7 mouse cellular contexts compared by ENCODE assay signal in the genomic region with DNA sequence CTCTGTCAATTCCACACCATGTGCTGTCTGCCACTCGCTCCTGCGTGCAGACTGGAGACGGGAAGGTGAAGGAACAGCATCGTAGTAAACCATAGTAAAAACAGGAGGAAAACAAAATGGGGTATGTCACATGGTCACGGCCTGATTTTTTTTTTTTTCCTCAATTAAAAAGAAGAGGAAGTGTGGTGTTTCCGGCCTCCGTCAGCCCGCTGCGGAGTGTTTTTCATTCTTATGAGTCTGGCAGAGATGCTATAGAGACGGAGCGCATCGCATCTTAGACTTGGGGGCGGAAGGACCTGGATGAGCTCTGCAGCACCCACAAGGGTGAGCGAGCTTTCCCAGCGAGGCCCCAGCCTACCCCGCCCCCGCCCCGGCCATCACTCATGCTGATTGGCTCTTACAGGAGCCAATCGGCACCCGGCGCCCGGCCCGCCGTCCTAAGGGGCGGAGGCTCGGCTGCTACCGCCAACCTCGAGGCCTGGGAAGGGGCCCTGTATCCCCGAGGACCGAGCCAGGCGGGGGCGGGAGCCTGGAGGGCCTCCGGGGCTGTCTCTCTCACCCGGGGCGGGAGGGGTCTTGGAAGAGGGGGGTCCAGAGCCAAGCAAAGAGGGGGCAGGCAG. TPM values are rescaled to one million over a fixed set of nuclear protein-coding genes. Genes with fewer than 3 reads are reported as not detected.
DNase-seq lines count a peak whose midpoint lies in the region; ATAC-seq and TF ChIP-seq lines count a peak whose summit lies in the region.

No protein-coding gene starts in this region.

- peak overlapping the region; percentile 70 for H3K27ac ChIP-seq in bone marrow, adult 2 months (ENCODE audit: control insufficient read depth, insufficient read depth, low read depth, low read length, poor library complexity)
- peak overlapping the region; percentile 96 for H3K27ac ChIP-seq in embryonic facial prominence, embryonic 13.5 days
- H3K27ac ChIP-seq in heart, adult 2 months, result peak overlapping the region; percentile 82
- H3K27ac ChIP-seq in limb, embryonic 14.5 days (replicated peaks; ENCODE audit: low read depth, low read length), result peak overlapping the region; percentile 86
- H3K27ac ChIP-seq in midbrain, embryonic 16.5 days (ENCODE audit: low read length), result peak overlapping the region; percentile 97
- H3K27ac ChIP-seq in spleen, adult 2 months (ENCODE audit: insufficient read depth, low read length), result peak overlapping the region; percentile 69

- H3K79me2 ChIP-seq in heart, adult 2 months (replicated peaks; ENCODE audit: control insufficient read depth, insufficient read depth, low read length), result peaks cover 4% of the 10 kb centered on the region; the same call in 1 of the 2 replicates

- peaks cover 25% of the 10 kb centered on the region for H3K36me3 ChIP-seq in embryonic facial prominence, embryonic 13.5 days
- peaks cover 22% of the 10 kb centered on the region for H3K36me3 ChIP-seq in heart, adult 2 months (ENCODE audit: control insufficient read depth, insufficient read depth, low read length)
- peaks cover 20% of the 10 kb centered on the region for H3K36me3 ChIP-seq in limb, embryonic 14.5 days (ENCODE audit: control insufficient read depth, insufficient read depth, low read length)
- peaks cover 4% of the 10 kb centered on the region for H3K36me3 ChIP-seq in midbrain, embryonic 16.5 days (ENCODE audit: control insufficient read depth, insufficient read depth, low read length)
- H3K36me3 ChIP-seq in spleen, adult 2 months (ENCODE audit: control insufficient read depth, insufficient read depth, low read length), result no peaks in the 10 kb centered on the region

- peaks cover 3% of the 10 kb centered on the region for H3K4me1 ChIP-seq in bone marrow, adult 2 months (ENCODE audit: control insufficient read depth, insufficient read depth, low read length)
- peaks cover 38% of the 10 kb centered on the region for H3K4me1 ChIP-seq in embryonic facial prominence, embryonic 13.5 days
- H3K4me1 ChIP-seq in heart, adult 2 months (ENCODE audit: control insufficient read depth, insufficient read depth, low read length), result peaks cover 11% of the 10 kb centered on the region
- peaks cover 30% of the 10 kb centered on the region for H3K4me1 ChIP-seq in limb, embryonic 14.5 days (ENCODE audit: control insufficient read depth, insufficient read depth, low read length)
- peaks cover 40% of the 10 kb centered on the region for H3K4me1 ChIP-seq in midbrain, embryonic 16.5 days (ENCODE audit: control insufficient read depth, insufficient read depth, low read length)
- peaks cover 2% of the 10 kb centered on the region for H3K4me1 ChIP-seq in spleen, adult 2 months (ENCODE audit: control insufficient read depth, insufficient read depth, insufficient read length)

- H3K4me2 ChIP-seq in embryonic facial prominence, embryonic 13.5 days, result peak overlapping the region; percentile 82
- peak overlapping the region; percentile 88 for H3K4me2 ChIP-seq in limb, embryonic 14.5 days (replicated peaks; ENCODE audit: low read depth, low read length, severe bottlenecking)
- peak overlapping the region; percentile 76 for H3K4me2 ChIP-seq in midbrain, embryonic 16.5 days (ENCODE audit: low read length)

- ATAC-seq in embryonic facial prominence, embryonic 13.5 days (ENCODE audit: insufficient number of reproducible peaks, insufficient read depth, low FRiP score, low TSS enrichment, low read depth), result peak; percentile 96
- peak; percentile 94 for ATAC-seq in limb, embryonic 14.5 days (ENCODE audit: low FRiP score, low read depth)
- ATAC-seq in midbrain, embryonic 16.5 days, result peak; percentile 98

- intact Hi-C loops in heart, adult 2 months (cut with DNase I), result loop anchor here (2.0 to 10.0 kb wide), 3 partner anchors 41 to 268 kb away; no protein-coding TSS in a partner anchor

- peak overlapping the region; percentile 79 for H3K9ac ChIP-seq in embryonic facial prominence, embryonic 13.5 days
- peak overlapping the region; percentile 75 for H3K9ac ChIP-seq in heart, adult 2 months (ENCODE audit: low read depth, low read length)
- peak overlapping the region; percentile 72 for H3K9ac ChIP-seq in limb, embryonic 14.5 days (ENCODE audit: low read depth, low read length, severe bottlenecking)
- peak overlapping the region; percentile 83 for H3K9ac ChIP-seq in midbrain, embryonic 16.5 days (ENCODE audit: low read depth, low read length)

- peak; percentile 92 to 94 for DNase-seq in heart, adult 2 months
- peak; percentile 81 to 87 for DNase-seq in kidney, adult 8-10 months
- peak; percentile 94 for DNase-seq in limb, embryonic 14.5 days (ENCODE audit: low spot score)
- DNase-seq in spleen, adult 2 months (ENCODE audit: low read depth in 1 of 2, low spot score in 2 of 2), result peak; percentile 72 to 77

- H3K9me3 ChIP-seq in embryonic facial prominence, embryonic 13.5 days, result no peaks in the 10 kb centered on the region
- no peaks in the 10 kb centered on the region for H3K9me3 ChIP-seq in limb, embryonic 14.5 days (ENCODE audit: control insufficient read depth, low read length)
- H3K9me3 ChIP-seq in midbrain, embryonic 16.5 days (replicated peaks; ENCODE audit: control insufficient read depth, low read length, poor library complexity, severe bottlenecking), result no peaks in the 10 kb centered on the region

- no peak for TF ChIP-seq CTCF in bone marrow, adult 2 months (IDR thresholded peaks at IDR 0.05; ENCODE audit: control insufficient read depth, insufficient read depth, low read length)
- TF ChIP-seq CTCF in heart, adult 2 months (IDR thresholded peaks at IDR 0.05), result no peak
- TF ChIP-seq CTCF in spleen, adult 2 months (IDR thresholded peaks at IDR 0.05; ENCODE audit: extremely low read depth, insufficient read depth, insufficient read length, insufficient replicate concordance), result no peak

- H3K27me3 ChIP-seq in embryonic facial prominence, embryonic 13.5 days, result no peaks in the 10 kb centered on the region
- no peaks in the 10 kb centered on the region for H3K27me3 ChIP-seq in heart, adult 2 months (ENCODE audit: control insufficient read depth, insufficient read depth, low read length)
- no peaks in the 10 kb centered on the region for H3K27me3 ChIP-seq in limb, embryonic 14.5 days (ENCODE audit: control insufficient read depth, insufficient read depth, low read length)
- no peaks in the 10 kb centered on the region for H3K27me3 ChIP-seq in midbrain, embryonic 16.5 days (ENCODE audit: control insufficient read depth, insufficient read depth, low read depth, low read length)
- no peaks in the 10 kb centered on the region for H3K27me3 ChIP-seq in spleen, adult 2 months (ENCODE audit: control insufficient read depth, insufficient read depth, low read length)

- peak; percentile 22; the same call in 1 of the 2 replicates for TF ChIP-seq POLR2A in bone marrow, adult 2 months (IDR thresholded peaks at IDR 0.05; ENCODE audit: borderline replicate concordance, control insufficient read depth, low read depth, low read length)
- peak; percentile 80 for TF ChIP-seq POLR2A in heart, adult 2 months (IDR thresholded peaks at IDR 0.05; ENCODE audit: insufficient read depth, low read depth, low read length)
- peak; percentile 62; the same call in 1 of the 2 replicates for TF ChIP-seq POLR2A in limb, embryonic 14.5 days (IDR thresholded peaks at IDR 0.05; ENCODE audit: borderline replicate concordance, extremely low read depth, insufficient read depth, insufficient read length)
- TF ChIP-seq POLR2A in spleen, adult 2 months (IDR thresholded peaks at IDR 0.05; ENCODE audit: low read depth, low read length), result peak; percentile 24; the same call in 1 of the 2 replicates

- H3K4me3 ChIP-seq in bone marrow, adult 2 months (replicated peaks; ENCODE audit: control insufficient read depth, low read depth, low read length), result peak overlapping the region; percentile 63
- H3K4me3 ChIP-seq in embryonic facial prominence, embryonic 13.5 days, result peak overlapping the region; percentile 71
- peak overlapping the region; percentile 55 for H3K4me3 ChIP-seq in heart, adult 2 months
- peak overlapping the region; percentile 56 for H3K4me3 ChIP-seq in limb, embryonic 14.5 days (replicated peaks; ENCODE audit: low read length)
- H3K4me3 ChIP-seq in midbrain, embryonic 16.5 days (ENCODE audit: low read depth, low read length), result peak overlapping the region; percentile 56
- H3K4me3 ChIP-seq in spleen, adult 2 months (ENCODE audit: extremely low read depth, insufficient read depth, insufficient read length), result peak overlapping the region; percentile 70

- WGBS in bone marrow, adult 2 months, result 1% methylated on average over 34 of the region's 35 CpGs
- under 1% methylated on average over 35 of the region's 35 CpGs for WGBS in embryonic facial prominence, embryonic 13.5 days
- WGBS in heart, adult 2 months, result 1% methylated on average over 35 of the region's 35 CpGs
- WGBS in limb, embryonic 14.5 days, result under 1% methylated on average over 31 of the region's 35 CpGs
- 2% methylated on average over 31 of the region's 35 CpGs for WGBS in midbrain, embryonic 16.5 days
- 1% methylated on average over 35 of the region's 35 CpGs for WGBS in spleen, adult 2 months

- TF ChIP-seq EP300 in heart, adult 2 months (IDR thresholded peaks at IDR 0.05; ENCODE audit: insufficient read depth, low read depth, low read length), result peak; percentile 42; the same call in 1 of the 2 replicates

RNA-seq across cellular contexts. Expression of a gene that starts 8.1 kb away (rescaled TPM):
- 1.7 and 1.9 TPM in 2 replicates for polyA plus RNA-seq in bone marrow, adult 2 months (2011; ENCODE audit: insufficient read depth, insufficient read length, low replicate concordance, missing spikeins)
- 9.2 and 9.5 TPM in 2 replicates for polyA plus RNA-seq in embryonic facial prominence, embryonic 13.5 days (2015; fragmentation: Nextera tagmentation; extraction: Ambion mirVana)
- total RNA-seq in heart, adult 2 months (2021), result 10 to 100 TPM; 39.9 to 50.0 TPM
- 10.5 and 15.4 TPM in 2 replicates for polyA plus RNA-seq in heart, adult 2 months (2012; rRNA removed)
- polyA plus RNA-seq in limb, embryonic 14.5 days (2012; rRNA removed), result 19.7 and 26.1 TPM in 2 replicates
- 11.8 and 13.8 TPM in 2 replicates for polyA plus RNA-seq in limb, embryonic 14.5 days (2014; fragmentation: Nextera tagmentation; extraction: Ambion mirVana)
- polyA plus RNA-seq in midbrain, embryonic 16.5 days (2015; fragmentation: Nextera tagmentation; extraction: Ambion mirVana), result 7.9 and 8.9 TPM in 2 replicates
- 1.3 and 1.7 TPM in 2 replicates for polyA plus RNA-seq in spleen, adult 2 months (2012; rRNA removed)

RNA-seq across cellular contexts. Expression of a gene that starts 33.1 kb away (rescaled TPM):
- polyA plus RNA-seq in bone marrow, adult 2 months (2011; ENCODE audit: insufficient read depth, insufficient read length, low replicate concordance, missing spikeins), result 2.7 and 4.6 TPM in 2 replicates
- 6.3 and 7.6 TPM in 2 replicates for polyA plus RNA-seq in embryonic facial prominence, embryonic 13.5 days (2015; fragmentation: Nextera tagmentation; extraction: Ambion mirVana)
- 10 to 100 TPM; 11.2 to 11.3 TPM for total RNA-seq in heart, adult 2 months (2021)
- 10.7 and 14.0 TPM in 2 replicates for polyA plus RNA-seq in heart, adult 2 months (2012; rRNA removed)
- polyA plus RNA-seq in limb, embryonic 14.5 days (2012; rRNA removed), result 7.2 and 8.7 TPM in 2 replicates
- polyA plus RNA-seq in limb, embryonic 14.5 days (2014; fragmentation: Nextera tagmentation; extraction: Ambion mirVana), result 6.1 and 7.0 TPM in 2 replicates
- 3.8 and 4.5 TPM in 2 replicates for polyA plus RNA-seq in midbrain, embryonic 16.5 days (2015; fragmentation: Nextera tagmentation; extraction: Ambion mirVana)
- polyA plus RNA-seq in spleen, adult 2 months (2012; rRNA removed), result 6.3 and 7.4 TPM in 2 replicates

RNA-seq across cellular contexts. Expression of a gene that starts 50.2 kb away (rescaled TPM):
- not detected in 2 replicates for polyA plus RNA-seq in bone marrow, adult 2 months (2011; ENCODE audit: insufficient read depth, insufficient read length, low replicate concordance, missing spikeins)
- polyA plus RNA-seq in embryonic facial prominence, embryonic 13.5 days (2015; fragmentation: Nextera tagmentation; extraction: Ambion mirVana), result 25.5 and 29.0 TPM in 2 replicates
- not detected for total RNA-seq in heart, adult 2 months (2021)
- polyA plus RNA-seq in heart, adult 2 months (2012; rRNA removed), result 0.04 TPM in 1 of 2 replicates, not detected in the other
- polyA plus RNA-seq in limb, embryonic 14.5 days (2012; rRNA removed), result 0.15 and 0.19 TPM in 2 replicates
- polyA plus RNA-seq in limb, embryonic 14.5 days (2014; fragmentation: Nextera tagmentation; extraction: Ambion mirVana), result 44.9 and 45.2 TPM in 2 replicates
- polyA plus RNA-seq in midbrain, embryonic 16.5 days (2015; fragmentation: Nextera tagmentation; extraction: Ambion mirVana), result 24.8 and 26.0 TPM in 2 replicates
- polyA plus RNA-seq in spleen, adult 2 months (2012; rRNA removed), result not detected in 2 replicates

Comparison
In these comparisons a context has a peak if more than half of its experiments do, and no peak if none do; other contexts are left out.
1. Peak in every context shown above with its lines: DNase-seq, ATAC-seq, H3K4me3 ChIP-seq and H3K27ac ChIP-seq.
2. POLR2A ChIP-seq: peak in every context shown above with its lines; median percentile 80 in heart, adult 2 months; 62 in limb, embryonic 14.5 days; 24 in spleen, adult 2 months; 22 in bone marrow, adult 2 months.